ENCODE assay signal across 22 mouse cellular contexts in genomic region chr2:172997748-172998147, GRCm38 (mm10). TPM values are rescaled to one million over a fixed set of nuclear protein-coding genes. Genes with fewer than 3 reads are reported as not detected.
"Had no signal": no experiment of that assay in that cellular context is flagged by ENCODE, and none has a peak within 500 bp of the region (broad histone marks: within the 10 kb centered on the region; RNA-seq: fewer than 3 reads in every experiment).

No protein-coding gene starts in this region.

- H3K9me3 ChIP-seq: intestine, embryonic 15.5 days; limb, embryonic 13.5 days; liver, embryonic 13.5 days; midbrain, embryonic 12.5 days; neural tube, embryonic 13.5 days had no signal

- H3K27me3 ChIP-seq: intestine, embryonic 15.5 days; neural tube, embryonic 13.5 days had no signal

- DNase-seq: left cerebral cortex, postnatal 4 days; liver, embryonic 13.5 days; lung, adult 2 months; lung, postnatal 14 days; lung, postnatal 4 days; retina, postnatal 1 day; right cerebral cortex, postnatal 25 days; thymus, postnatal 25 days had no signal

- H3K9ac ChIP-seq: intestine, embryonic 15.5 days; limb, embryonic 13.5 days; liver, embryonic 13.5 days; midbrain, embryonic 12.5 days had no signal

- ATAC-seq: hindbrain, embryonic 16.5 days; intestine, embryonic 15.5 days; midbrain, embryonic 16.5 days had no signal

- H3K4me3 ChIP-seq: intestine, embryonic 15.5 days; limb, embryonic 13.5 days; liver, embryonic 13.5 days; midbrain, embryonic 12.5 days; myocyte; neural tube, embryonic 13.5 days had no signal

- H3K4me2 ChIP-seq: intestine, embryonic 15.5 days; limb, embryonic 13.5 days; liver, embryonic 13.5 days; midbrain, embryonic 12.5 days; neural tube, embryonic 13.5 days had no signal

- H3K27ac ChIP-seq: intestine, embryonic 15.5 days; kidney, postnatal 0 days; limb, embryonic 13.5 days; liver, embryonic 13.5 days; midbrain, embryonic 12.5 days; neural tube, embryonic 13.5 days had no signal

RNA-seq across cellular contexts. Expression of gene Spo11, which starts 20.2 kb away (rescaled TPM):
- total RNA-seq: layer of hippocampus, adult 18-20 months; megakaryocyte progenitor cell, adult 5-6 weeks had no signal
- polyA plus RNA-seq: liver, adult 2 months; liver, embryonic 16.5 days; myocyte had no signal

RNA-seq across cellular contexts. Expression of gene Bmp7, which starts 57.6 kb away (rescaled TPM):
- total RNA-seq: megakaryocyte progenitor cell, adult 5-6 weeks; megakaryocyte-erythroid progenitor cell, adult 5-6 weeks; neutrophil, adult 5-6 weeks had no signal
- polyA plus RNA-seq: myocyte had no signal
